Mouse (Mus musculus) lung, adult 18-20 months (tissue): ENCODE data around the gene Mdfi.

Experiments used
- DNase-seq, 2 experiments: peaks; one replicate each; pipeline ENCODE4 v3.0.0; 2022; ENCODE audit warnings: mixed read lengths in 2 of 2

The Mdfi gene

GRCm38 (mm10) chr17:47834482-47834767 is at the start of gene Mdfi:
Mdfi (minus strand) TSS chr17:47834691.
- DNase-seq, result peak; percentile 33 to 60

DNA sequence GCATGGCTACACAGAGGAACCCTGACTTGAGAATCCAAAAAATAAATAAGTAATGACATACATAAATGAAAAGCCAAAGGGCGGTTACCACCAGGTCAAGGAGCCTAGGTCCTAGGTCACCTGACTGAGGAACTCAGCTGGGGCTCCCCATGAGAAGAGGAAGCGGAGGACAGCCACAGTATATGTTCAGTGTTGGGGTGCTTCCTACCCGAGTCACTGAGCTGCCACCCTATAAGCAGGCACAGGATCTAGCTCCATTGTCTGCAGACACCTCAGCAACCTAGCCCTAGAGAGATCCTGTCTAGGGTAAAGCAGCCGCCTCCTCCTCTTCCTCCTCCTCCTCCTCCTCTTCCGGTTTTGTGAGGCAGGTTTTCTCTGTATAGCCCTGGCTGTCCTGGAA is 48.6 kb upstream of the Mdfi start:
- DNase-seq, result no peak

DNA sequence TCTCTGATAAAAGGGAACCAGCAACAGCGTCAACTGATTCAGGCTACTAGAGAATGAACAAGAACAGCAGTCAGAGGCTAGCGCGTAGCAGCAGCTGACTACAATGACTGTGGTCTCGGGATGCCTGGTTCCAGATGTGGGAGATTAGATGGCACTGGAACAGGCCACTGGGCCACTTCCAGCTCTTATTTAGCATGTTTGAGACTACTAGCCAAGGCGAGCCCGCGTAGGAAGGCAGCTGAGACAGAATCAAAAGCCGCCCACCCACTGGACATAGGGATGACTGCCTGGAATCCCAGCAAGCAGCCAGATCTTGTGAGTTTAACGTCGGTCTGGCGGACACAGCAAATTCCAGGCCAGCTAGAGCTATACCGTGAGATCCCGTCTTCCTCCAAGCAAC is 46.8 kb upstream of the Mdfi start:
- DNase-seq, result no peak

- DNase-seq, result no peak
Observed at GRCm38 (mm10) chr17:47879207-47879606, 44.7 kb upstream of the Mdfi start.

DNA sequence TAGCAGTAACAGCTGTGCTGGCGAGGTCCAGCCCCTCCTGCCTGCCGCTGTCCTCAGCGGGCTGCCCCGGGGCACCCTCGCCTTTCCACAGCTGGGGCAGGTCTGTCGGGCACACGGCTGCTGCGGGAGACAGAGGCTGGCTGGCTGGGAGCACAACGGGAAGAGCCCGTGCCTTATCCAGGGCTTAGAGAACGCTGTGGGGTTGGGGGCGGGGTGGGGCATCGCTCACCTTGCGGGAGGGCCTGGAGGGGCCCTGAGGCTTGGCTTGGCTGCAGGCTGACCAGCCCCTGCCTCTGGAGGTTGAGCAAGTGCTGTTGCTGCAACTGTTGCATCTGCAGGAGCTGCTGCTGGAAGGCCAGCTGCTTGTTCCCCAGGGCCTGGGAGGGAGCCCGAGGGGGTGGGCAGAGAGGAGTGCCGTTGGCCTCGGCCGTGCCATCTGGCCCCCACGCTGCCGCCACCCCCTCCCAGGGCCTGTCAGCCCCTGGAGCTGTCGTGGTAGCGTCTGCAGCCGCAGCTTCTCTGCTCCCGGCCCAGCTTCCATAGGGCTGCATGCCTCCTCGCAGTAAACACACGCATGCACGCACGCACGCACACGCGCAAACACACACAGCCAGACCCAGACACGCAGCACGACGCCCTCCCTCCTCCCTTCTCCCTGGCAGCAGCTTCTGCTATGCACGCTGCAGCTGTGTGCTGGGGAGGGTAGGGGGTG is 44.0 kb upstream of the Mdfi start:
- DNase-seq, result no peak

DNA sequence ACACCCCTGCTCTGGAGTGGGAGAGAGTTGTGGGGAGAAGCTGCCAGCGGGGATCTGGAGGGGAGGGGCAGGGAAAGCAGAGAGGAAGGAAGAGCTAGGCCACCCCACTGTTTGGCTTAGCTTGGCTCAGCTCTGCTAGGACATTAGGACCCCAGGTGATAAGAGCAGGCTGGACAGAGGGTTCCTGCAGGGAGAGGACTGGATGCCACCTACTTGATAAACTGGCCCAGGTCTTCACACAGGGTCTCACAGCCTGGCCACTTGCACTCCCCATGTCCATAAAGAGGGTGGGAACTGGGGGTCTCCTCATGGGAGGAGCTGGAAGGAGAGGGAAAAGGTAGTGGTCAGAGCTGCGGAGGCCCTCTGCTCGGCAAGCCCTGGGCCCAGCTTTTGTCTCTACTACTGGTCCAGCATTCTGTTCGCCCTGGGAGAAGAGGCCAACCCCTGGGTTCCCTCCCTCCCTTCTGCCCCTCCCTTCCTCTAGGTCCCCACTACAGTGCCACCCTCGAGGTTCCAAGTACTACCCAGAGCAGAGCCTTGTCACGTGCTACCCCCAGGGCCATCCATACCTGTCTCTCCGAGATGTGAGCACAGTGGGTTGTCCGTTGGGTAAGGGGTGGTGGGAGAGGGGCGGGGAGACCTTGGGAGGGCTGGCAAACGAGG is 43.4 kb upstream of the Mdfi start:
- no peak for DNase-seq

- DNase-seq, result no peak
Observed at GRCm38 (mm10) chr17:47876776-47877714, 42.6 kb upstream of the Mdfi start.

DNA sequence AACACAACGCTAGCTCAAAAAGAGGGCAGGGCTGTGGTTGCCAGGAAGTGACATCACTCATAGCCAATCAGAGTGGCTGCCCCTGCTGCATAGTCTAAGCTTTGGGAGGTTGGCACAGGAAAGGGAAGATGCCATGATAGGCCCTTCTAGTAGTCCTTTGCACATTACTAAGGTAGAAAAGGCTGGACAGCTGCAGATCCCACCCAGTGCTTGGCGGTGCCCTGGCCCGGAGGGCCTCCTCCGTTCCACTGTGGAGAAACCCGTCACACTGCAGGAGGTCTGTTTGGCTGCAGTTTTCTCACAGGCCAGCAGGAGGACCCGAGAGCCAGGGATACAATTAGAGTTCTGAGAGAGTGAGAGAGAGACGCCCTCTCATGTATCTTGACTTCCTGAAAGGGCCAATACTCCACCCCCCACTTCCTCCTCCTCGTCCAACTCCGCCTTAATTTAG is 38.9 kb upstream of the Mdfi start:
- peak; percentile 87 to 88 for DNase-seq

- no peak for DNase-seq
Observed at GRCm38 (mm10) chr17:47872311-47873011, 38.0 kb upstream of the Mdfi start.

- no peak for DNase-seq
Observed at GRCm38 (mm10) chr17:47869874-47870273, 35.4 kb upstream of the Mdfi start.

DNA sequence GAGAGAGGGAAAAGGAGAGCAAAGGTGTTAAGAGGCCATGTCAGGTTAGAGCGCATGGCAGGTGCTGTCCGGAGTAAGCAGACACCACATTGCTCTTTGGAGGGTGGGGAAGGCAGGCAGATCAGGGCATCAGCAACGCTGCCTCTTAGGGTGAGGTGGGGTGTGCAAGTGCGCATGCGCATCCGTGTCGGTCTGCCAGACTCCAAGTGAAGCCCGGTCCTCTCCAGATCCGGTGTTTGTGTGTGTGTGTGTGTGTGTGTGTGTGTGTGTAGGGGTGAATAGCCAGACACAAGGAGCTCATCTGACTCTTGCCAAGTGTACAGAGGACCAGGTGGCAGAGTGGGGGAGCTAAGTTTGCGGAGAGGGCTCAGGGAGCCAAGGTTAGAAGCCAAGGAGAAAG is 31.5 kb upstream of the Mdfi start:
- DNase-seq, result no peak

GRCm38 (mm10) chr17:47864496-47864895 is 30.0 kb upstream of the Mdfi start:
- peak; percentile 80 to 88 for DNase-seq

DNA sequence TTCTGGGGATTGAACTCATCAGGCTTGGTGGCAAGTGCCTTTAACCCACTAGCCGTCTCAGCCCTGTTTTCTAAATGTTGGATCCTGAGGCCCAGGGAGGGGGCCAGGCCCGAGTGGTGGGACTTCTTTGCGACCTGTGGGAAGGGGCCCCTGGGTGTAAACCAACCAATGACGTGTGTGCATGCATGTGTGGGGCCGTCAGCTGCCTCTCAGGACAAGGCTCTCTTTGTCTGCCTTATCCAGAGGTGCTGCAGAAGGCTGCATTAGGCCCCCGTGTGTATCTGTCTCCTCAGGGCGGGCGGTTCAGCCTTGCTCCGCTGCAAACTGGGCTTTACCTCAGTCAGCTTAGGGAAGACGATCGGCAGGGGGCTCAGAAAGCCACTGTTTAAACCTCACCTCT is 28.9 kb upstream of the Mdfi start:
- no peak for DNase-seq

DNA sequence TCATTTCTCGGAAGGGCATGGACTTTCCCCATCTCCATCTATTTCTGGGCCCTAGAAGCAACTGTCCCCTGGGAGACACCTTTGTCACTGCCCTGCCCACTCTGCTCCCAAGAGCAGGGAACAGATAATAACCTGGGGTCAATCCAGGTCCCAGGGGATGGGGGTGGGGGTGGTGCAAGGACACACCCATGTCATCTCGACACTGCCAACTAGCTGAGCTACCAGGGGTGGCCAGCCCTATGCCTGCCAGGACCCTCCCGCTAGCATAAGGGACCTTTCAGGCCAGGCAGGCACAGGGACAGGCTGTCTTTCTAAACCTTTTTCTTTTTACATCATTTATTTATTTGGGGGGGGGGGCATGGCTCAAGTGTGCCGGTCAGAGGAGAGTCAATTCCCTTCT is 28.5 kb upstream of the Mdfi start:
- no peak for DNase-seq

DNA sequence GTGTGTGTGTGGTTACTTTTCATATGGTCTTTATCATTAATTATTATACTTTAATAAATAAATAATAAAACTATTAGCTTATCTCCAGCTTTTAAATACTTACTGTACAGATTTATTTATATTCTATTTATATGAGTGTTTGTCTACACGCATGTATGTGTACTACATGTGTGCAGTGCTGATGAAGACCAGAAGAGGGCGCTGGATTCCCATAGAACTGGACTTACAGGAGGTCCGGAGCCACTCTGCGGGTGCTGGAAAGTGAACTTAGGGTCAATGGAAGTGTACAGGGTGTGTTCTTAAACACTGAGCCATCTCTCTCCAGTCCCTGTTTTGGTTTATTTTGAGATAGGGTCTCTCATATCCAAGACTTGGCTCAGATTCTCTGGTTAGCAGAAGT is 21.1 kb upstream of the Mdfi start:
- DNase-seq, result no peak

DNA sequence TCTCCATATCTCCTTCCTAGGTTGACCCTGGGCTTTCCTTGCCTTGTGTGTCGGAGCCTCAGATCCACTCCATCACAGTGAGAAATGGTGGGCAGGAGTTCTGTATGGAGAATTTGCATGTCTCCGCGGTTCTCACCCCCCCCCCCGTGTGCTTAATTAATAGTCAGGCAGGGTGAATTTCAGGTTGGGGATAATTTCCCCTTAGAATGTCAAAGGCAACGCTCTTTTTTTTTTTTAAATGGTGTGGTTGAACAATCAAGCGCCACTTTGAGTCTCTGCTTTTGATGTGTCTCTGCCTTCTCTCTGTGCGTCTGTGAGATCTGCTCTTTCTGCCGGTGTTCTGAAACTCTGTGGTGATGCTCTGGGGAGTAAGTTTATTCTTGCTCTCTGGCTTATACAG is 20.4 kb upstream of the Mdfi start:
- DNase-seq, result no peak

DNA sequence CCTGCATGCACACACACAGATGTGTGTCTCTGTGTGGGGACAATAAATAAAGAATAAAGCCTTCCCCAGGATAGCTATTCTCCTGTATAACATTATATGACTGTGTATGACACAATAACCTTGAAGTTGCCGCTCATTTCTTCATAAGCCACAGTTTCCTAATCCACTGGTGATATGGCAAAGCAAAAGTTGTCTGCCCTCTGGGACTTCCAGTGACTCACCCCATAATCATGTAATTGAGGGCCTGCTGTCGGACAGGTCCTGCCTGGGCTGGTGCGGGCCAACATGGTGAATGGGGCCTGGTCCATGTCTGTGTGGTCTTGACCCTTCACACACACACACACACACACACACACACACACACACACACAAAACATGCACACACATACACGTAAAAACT is 19.3 kb upstream of the Mdfi start:
- DNase-seq, result no peak

DNA sequence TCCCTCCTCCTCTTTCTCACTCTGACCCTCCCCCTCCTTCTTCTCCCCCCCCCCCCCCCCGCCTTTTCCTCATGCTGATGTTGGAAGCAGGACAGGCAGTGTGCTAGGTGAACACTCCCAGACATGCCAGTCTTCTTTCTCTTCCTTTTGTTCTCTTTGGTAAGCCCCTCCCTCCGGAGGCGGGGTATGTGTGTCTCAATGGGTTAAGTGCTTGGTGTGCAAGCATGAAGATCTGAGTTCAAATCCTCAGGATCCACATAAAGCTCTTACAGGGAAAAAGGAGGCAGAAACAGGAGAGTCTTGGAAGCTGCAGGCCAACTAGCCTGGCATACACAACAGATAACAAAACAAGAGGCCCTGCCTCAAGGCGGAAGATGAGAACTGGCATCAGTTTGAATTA is 18.8 kb upstream of the Mdfi start:
- DNase-seq, result no peak

- peak; percentile 54 to 56 for DNase-seq
Observed at GRCm38 (mm10) chr17:47851798-47852360, 17.4 kb upstream of the Mdfi start.

- DNase-seq, result no peak
Observed at GRCm38 (mm10) chr17:47850639-47851314, 16.3 kb upstream of the Mdfi start.

- no peak for DNase-seq
Observed at GRCm38 (mm10) chr17:47850035-47850434, 15.5 kb upstream of the Mdfi start.

GRCm38 (mm10) chr17:47847985-47848384 is 13.5 kb upstream of the Mdfi start:
- DNase-seq, result no peak
